ENCODE assay signal across 16 mouse cellular contexts in genomic region chr13:72817930-72818329, GRCm38 (mm10).
DNase-seq lines count a peak whose midpoint lies in the region; ATAC-seq lines count a peak whose summit lies in the region.
"Had no signal": no experiment of that assay in that cellular context is flagged by ENCODE, and none has a peak within 500 bp of the region (broad histone marks: within the 10 kb centered on the region; RNA-seq: fewer than 3 reads in every experiment).

No protein-coding gene starts in this region.

- H3K9me3 ChIP-seq in forebrain, embryonic 13.5 days (replicated peaks), result no peaks in the 10 kb centered on the region
- H3K9me3 ChIP-seq in forebrain, embryonic 12.5 days, result no peaks in the 10 kb centered on the region
- no peaks in the 10 kb centered on the region for H3K9me3 ChIP-seq in limb, embryonic 11.5 days (ENCODE audit: control insufficient read depth, low read length)
- no peaks in the 10 kb centered on the region for H3K9me3 ChIP-seq in limb, embryonic 10.5 days (replicated peaks)
- no peaks in the 10 kb centered on the region for H3K9me3 ChIP-seq in embryonic facial prominence, embryonic 15.5 days (replicated peaks)

- no peaks in the 10 kb centered on the region for H3K36me3 ChIP-seq in forebrain, embryonic 13.5 days (ENCODE audit: poor library complexity, severe bottlenecking)
- no peaks in the 10 kb centered on the region for H3K36me3 ChIP-seq in forebrain, embryonic 12.5 days (replicated peaks)
- H3K36me3 ChIP-seq in limb, embryonic 11.5 days (ENCODE audit: control insufficient read depth, insufficient read depth, low read length), result no peaks in the 10 kb centered on the region
- H3K36me3 ChIP-seq in limb, embryonic 10.5 days, result no peaks in the 10 kb centered on the region
- no peaks in the 10 kb centered on the region for H3K36me3 ChIP-seq in embryonic facial prominence, embryonic 15.5 days

- no peak overlapping the region for H3K4me3 ChIP-seq in forebrain, embryonic 13.5 days
- no peak overlapping the region for H3K4me3 ChIP-seq in forebrain, embryonic 12.5 days (replicated peaks)
- no peak overlapping the region for H3K4me3 ChIP-seq in limb, embryonic 11.5 days (ENCODE audit: low read depth, low read length)
- H3K4me3 ChIP-seq in limb, embryonic 10.5 days, result no peak overlapping the region
- H3K4me3 ChIP-seq in embryonic facial prominence, embryonic 15.5 days (replicated peaks), result no peak overlapping the region
- H3K4me3 ChIP-seq: layer of hippocampus, adult 2 months had no signal

- no peak overlapping the region for H3K9ac ChIP-seq in forebrain, embryonic 13.5 days
- no peak overlapping the region for H3K9ac ChIP-seq in forebrain, embryonic 12.5 days
- H3K9ac ChIP-seq in limb, embryonic 11.5 days (ENCODE audit: low read length), result no peak overlapping the region
- H3K9ac ChIP-seq in embryonic facial prominence, embryonic 15.5 days, result no peak overlapping the region
- H3K9ac ChIP-seq: forebrain, postnatal 0 days; liver, embryonic 14.5 days had no signal

- 12% methylated on average over 6 of the region's 6 CpGs for WGBS in forebrain, embryonic 13.5 days
- WGBS in forebrain, embryonic 12.5 days, result 13% methylated on average over 6 of the region's 6 CpGs
- WGBS in limb, embryonic 11.5 days, result 20% methylated on average over 6 of the region's 6 CpGs
- WGBS in limb, embryonic 10.5 days, result 11% methylated on average over 6 of the region's 6 CpGs
- WGBS in embryonic facial prominence, embryonic 15.5 days, result 15% methylated on average over 6 of the region's 6 CpGs

- H3K4me1 ChIP-seq in forebrain, embryonic 13.5 days, result peaks cover 15% of the 10 kb centered on the region; the same call in 1 of the 2 replicates
- peaks cover 34% of the 10 kb centered on the region for H3K4me1 ChIP-seq in forebrain, embryonic 12.5 days
- no peaks in the 10 kb centered on the region for H3K4me1 ChIP-seq in limb, embryonic 11.5 days (ENCODE audit: control insufficient read depth, insufficient read depth, low read length)
- H3K4me1 ChIP-seq in limb, embryonic 10.5 days, result peaks cover 7% of the 10 kb centered on the region; the same call in 1 of the 2 replicates
- no peaks in the 10 kb centered on the region; the same call in 1 of the 2 replicates for H3K4me1 ChIP-seq in embryonic facial prominence, embryonic 15.5 days

- no peak overlapping the region for H3K4me2 ChIP-seq in forebrain, embryonic 13.5 days
- no peak overlapping the region for H3K4me2 ChIP-seq in forebrain, embryonic 12.5 days
- no peak overlapping the region for H3K4me2 ChIP-seq in limb, embryonic 11.5 days (ENCODE audit: low read depth, severe bottlenecking)
- no peak overlapping the region for H3K4me2 ChIP-seq in embryonic facial prominence, embryonic 15.5 days (replicated peaks)

- DNase-seq in limb, embryonic 11.5 days (ENCODE audit: low spot score), result peak; percentile 24
- DNase-seq in limb, embryonic 10.5 days (ENCODE audit: low spot score), result no peak
- peak; percentile 2 for DNase-seq in NIH3T3 (ENCODE audit: low read depth)
- no peak for DNase-seq in thymus, postnatal 10 days (ENCODE audit: low spot score in 2 of 2)
- DNase-seq: cerebellum, adult 18-20 months; forebrain, postnatal 0 days; gastrocnemius, postnatal 36 days; heart, postnatal 10 days; kidney, adult 11 months; lung, postnatal 36 days had no signal

- ATAC-seq in forebrain, embryonic 13.5 days, result 0 out of 2 replicates have a peak, but pooled peaks have one; percentile 16
- no peak for ATAC-seq in forebrain, embryonic 12.5 days (ENCODE audit: low FRiP score)
- ATAC-seq in limb, embryonic 11.5 days (ENCODE audit: insufficient number of reproducible peaks, low FRiP score, low TSS enrichment, low read depth), result no peak
- 0 out of 2 replicates have a peak, but pooled peaks have one; percentile 34 for ATAC-seq in embryonic facial prominence, embryonic 15.5 days (ENCODE audit: insufficient number of reproducible peaks, low FRiP score, low TSS enrichment, low read depth)
- ATAC-seq in frontal cortex, adult (ENCODE audit: low TSS enrichment), result no peak
- ATAC-seq: forebrain, postnatal 0 days had no signal

- H3K27me3 ChIP-seq in forebrain, embryonic 13.5 days, result peaks cover 70% of the 10 kb centered on the region
- H3K27me3 ChIP-seq in forebrain, embryonic 12.5 days, result peaks cover 89% of the 10 kb centered on the region
- peaks cover 32% of the 10 kb centered on the region for H3K27me3 ChIP-seq in limb, embryonic 11.5 days (ENCODE audit: control insufficient read depth, insufficient read depth, low read length)
- H3K27me3 ChIP-seq in limb, embryonic 10.5 days (ENCODE audit: low read depth, poor library complexity, severe bottlenecking), result peaks cover 72% of the 10 kb centered on the region
- H3K27me3 ChIP-seq in embryonic facial prominence, embryonic 15.5 days, result peaks cover 45% of the 10 kb centered on the region

- no peak overlapping the region for H3K27ac ChIP-seq in forebrain, embryonic 13.5 days
- no peak overlapping the region for H3K27ac ChIP-seq in forebrain, embryonic 12.5 days
- H3K27ac ChIP-seq in limb, embryonic 11.5 days (replicated peaks; ENCODE audit: low read depth, low read length), result no peak overlapping the region
- no peak overlapping the region for H3K27ac ChIP-seq in limb, embryonic 10.5 days
- H3K27ac ChIP-seq in embryonic facial prominence, embryonic 15.5 days (replicated peaks), result no peak overlapping the region
- H3K27ac ChIP-seq: layer of hippocampus, adult 2 months; liver, embryonic 14.5 days had no signal

Comparison
In these comparisons a context has a peak if more than half of its experiments do, and no peak if none do; other contexts are left out.
1. ATAC-seq: peak in forebrain, embryonic 13.5 days (single experiment) and embryonic facial prominence, embryonic 15.5 days (single experiment); none in forebrain, embryonic 12.5 days (single experiment), limb, embryonic 11.5 days (single experiment) and frontal cortex, adult (single experiment).
2. DNase-seq: peak in limb, embryonic 11.5 days (single experiment) and NIH3T3 (single experiment); none in limb, embryonic 10.5 days (single experiment) and thymus, postnatal 10 days (0 of 2).